Mouse (Mus musculus) thymus, adult 2 months (tissue): ENCODE measurements around the gene Fgd3. TPM values are rescaled to one million over a fixed set of nuclear protein-coding genes. Genes with fewer than 3 reads are reported as not detected.
A peak's percentile ranks its signal among the peaks of the same experiment; 100 is the strongest.

Experiments used
- DNase-seq: peaks from one replicate; pipeline ENCODE4 v3.0.0; 2021
- H3K27ac ChIP-seq: fragments of 200-500 bp; 2 replicates; pipeline ENCODE4 v1.5.1; 2012; ENCODE audit warnings: low read length, control low read depth; ENCODE audit not compliant: control insufficient read depth, insufficient read depth
- H3K27me3 ChIP-seq: fragments of 200-500 bp; 2 replicates; pipeline ENCODE4 v1.6.1; 2012; ENCODE audit warnings: mild to moderate bottlenecking, low read length, moderate library complexity, mixed read lengths; ENCODE audit not compliant: control insufficient read depth, insufficient read depth
- H3K36me3 ChIP-seq: fragments of 200-500 bp; 2 replicates; pipeline ENCODE4 v1.6.1; 2012; ENCODE audit warnings: mild to moderate bottlenecking, low read length, moderate library complexity; ENCODE audit not compliant: control insufficient read depth, insufficient read depth
- H3K4me1 ChIP-seq: fragments of 200-500 bp; replicated peaks from 2 replicates; pipeline ENCODE4 v1.6.1; 2012; ENCODE audit warnings: low read length; ENCODE audit not compliant: control insufficient read depth, insufficient read depth
- H3K4me3 ChIP-seq: fragments of 200-500 bp; 2 replicates; pipeline ENCODE4 v1.5.1; 2012; ENCODE audit warnings: mild to moderate bottlenecking, low read length, control low read depth, moderate library complexity; ENCODE audit not compliant: control insufficient read depth, insufficient read depth
- CTCF ChIP-seq: fragments of 200-500 bp; IDR thresholded peaks from 2 replicates; pipeline ENCODE4 v1.5.1; 2012; ENCODE audit warnings: mild to moderate bottlenecking, control low read depth, low read length, moderate library complexity, borderline replicate concordance; ENCODE audit not compliant: control insufficient read depth, poor library complexity, insufficient read depth; ENCODE audit errors: extremely low read depth
- POLR2A ChIP-seq: fragments of 200-500 bp; IDR thresholded peaks from 2 replicates; pipeline ENCODE4 v1.6.1; 2012; ENCODE audit warnings: mild to moderate bottlenecking, low read length, control low read depth, moderate library complexity; ENCODE audit not compliant: control insufficient read depth, poor library complexity, insufficient read depth; ENCODE audit errors: extremely low read depth
- WGBS: fragments of 180-500 bp; shearing (Covaris S2); methylation state at CpG from one replicate; pipeline ENCODE4 v1.1.7; 2018; 5-methylcytosine and 5-hydroxymethylcytosine counted together
- polyA plus RNA-seq: library from polyadenylated mRNA; depleted of rRNA; stranded (reverse); fragments of >200 nt; gene quantifications from 2 replicates; pipeline ENCODE4 v1.2.3, GENCODE M21; 2012; rRNA removed

Gene Fgd3
- polyA plus RNA-seq, 1 experiment = 19.2 TPM

DNA sequence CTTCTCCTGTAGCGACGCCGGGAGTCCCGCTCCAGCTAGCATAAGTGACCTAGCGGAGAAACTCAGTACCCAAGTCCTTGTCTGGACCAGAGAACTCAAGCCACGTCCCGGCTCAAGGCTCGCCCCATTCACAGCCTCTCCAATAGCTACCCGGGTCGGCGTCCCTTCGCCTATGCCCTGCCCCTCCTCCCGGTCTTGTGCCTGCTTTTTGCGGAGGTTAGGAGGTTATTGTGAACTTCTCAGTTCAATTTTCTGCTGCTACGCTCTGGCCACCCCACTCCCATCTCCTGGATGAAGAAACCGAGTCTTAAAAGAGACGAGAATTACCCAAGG, 103.9 kb downstream of the Fgd3 start:
- 6% methylated on average over 17 of the region's 17 CpGs for WGBS
- H3K4me1 ChIP-seq = peaks cover 20% of the 10 kb centered on the region

DNA sequence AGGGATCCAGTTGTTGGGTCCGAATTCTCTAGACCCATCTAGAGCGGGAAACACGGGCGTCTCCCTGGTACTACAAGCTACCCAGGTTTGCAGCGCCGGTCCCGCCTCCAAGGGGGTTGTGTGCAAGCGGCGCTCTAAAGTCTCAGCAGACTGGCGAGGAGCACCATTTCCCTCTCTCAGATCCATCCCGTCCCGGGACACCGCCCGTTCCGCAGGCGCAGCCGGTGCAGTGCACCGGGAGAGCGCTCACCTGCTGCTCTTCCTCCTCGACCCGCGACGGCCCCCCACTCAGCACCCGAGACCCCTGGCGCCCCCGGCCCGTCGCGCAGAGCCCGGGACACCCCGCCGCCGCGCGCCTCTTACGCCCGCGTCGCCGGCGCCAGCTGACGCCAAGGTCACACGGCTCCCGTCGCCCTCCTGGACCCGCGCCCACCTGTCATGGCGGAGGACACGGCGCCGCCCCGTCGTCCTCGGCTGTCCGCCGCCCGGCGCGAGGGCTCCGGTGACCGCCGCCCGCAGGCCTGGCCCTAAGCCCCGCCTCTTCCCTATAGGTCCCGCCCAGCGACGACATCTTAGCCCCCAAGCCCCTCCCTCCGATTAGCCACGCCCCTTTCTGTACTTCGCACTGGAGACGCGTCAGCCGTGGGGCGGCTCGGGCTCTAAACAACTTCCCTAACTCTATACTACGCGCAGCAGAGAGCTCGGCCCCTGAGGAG, 104.4 kb downstream of the Fgd3 start, which contains the start of gene Card19:
Gene Card19, minus strand, starts transcription at position 534 of the 716 bp plus-strand sequence.
- peaks cover 20% of the 10 kb centered on the region for H3K4me1 ChIP-seq
- H3K27ac ChIP-seq = no peak within 1 kb of the TSS
- peak; percentile 98 for DNase-seq
- H3K27me3 ChIP-seq = no peaks in the 10 kb centered on the region
- peak within 1 kb of the TSS; percentile 68 for H3K4me3 ChIP-seq
- no peaks in the 10 kb centered on the region for H3K36me3 ChIP-seq
- no peak for TF ChIP-seq CTCF
- TF ChIP-seq POLR2A = no peak; the same call in 1 of the 2 replicates
- WGBS = 2% methylated on average over 78 of the region's 78 CpGs

More for the DNA sequence above, 103.9 kb downstream of the Fgd3 start:
- Histone ChIP-seq H3K4me3 (peak overlapping the region; percentile 68), H3K27me3 (no peaks in the 10 kb centered on the region), H3K36me3 (no peaks in the 10 kb centered on the region), H3K27ac (no peak overlapping the region)
- TF ChIP-seq POLR2A (peak; percentile 71; the same call in 1 of the 2 replicates), CTCF (no peak)
- no peak for DNase-seq

DNA sequence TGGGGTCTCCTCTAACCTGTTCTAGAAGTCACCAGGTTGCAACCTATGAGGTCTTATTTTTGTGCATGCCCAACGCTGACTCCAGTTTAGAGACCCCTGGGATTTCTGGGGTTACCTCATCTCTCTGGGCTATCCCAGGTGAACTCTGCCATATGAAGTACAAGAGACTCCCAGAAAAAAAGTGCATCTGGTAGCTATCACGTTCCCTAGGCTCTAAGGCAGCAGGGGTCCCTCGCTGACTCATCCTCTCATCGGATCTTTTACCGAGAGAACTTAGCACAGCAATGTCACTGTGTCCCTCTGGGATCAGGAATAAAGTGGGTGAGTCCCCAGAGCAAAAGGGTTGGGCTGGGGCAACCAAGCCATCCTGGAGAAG, 105.0 kb downstream of the Fgd3 start:
- no peak overlapping the region for H3K27ac ChIP-seq
- no peak for DNase-seq
- H3K4me3 ChIP-seq = peak overlapping the region; percentile 68
- 13% methylated on average over 5 of the region's 5 CpGs for WGBS
- TF ChIP-seq POLR2A = no peak
- TF ChIP-seq CTCF = no peak
- peaks cover 20% of the 10 kb centered on the region for H3K4me1 ChIP-seq
- no peaks in the 10 kb centered on the region for H3K27me3 ChIP-seq
- H3K36me3 ChIP-seq = no peaks in the 10 kb centered on the region

DNA sequence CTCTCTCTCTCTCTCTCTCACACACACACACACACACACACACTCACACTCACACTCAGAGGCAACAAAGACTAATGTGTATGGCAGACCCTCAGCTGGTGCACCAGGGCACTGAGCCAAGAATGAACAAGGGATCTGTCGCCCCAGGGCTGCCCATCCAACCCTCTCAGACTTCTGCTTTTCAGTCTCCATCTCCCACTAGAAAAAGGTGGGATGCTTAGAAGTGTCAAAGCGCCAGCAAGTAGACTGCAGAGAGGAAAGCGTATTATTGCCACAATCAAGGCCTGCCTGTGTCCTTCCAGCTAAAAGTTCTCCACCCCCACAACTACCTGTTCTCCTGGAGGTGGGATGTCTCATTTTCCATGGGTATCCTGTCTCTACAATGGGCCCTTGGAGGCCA, 105.7 kb downstream of the Fgd3 start:
- 79% methylated on average over 3 of the region's 3 CpGs for WGBS
- H3K4me3 ChIP-seq = no peak overlapping the region
- H3K27me3 ChIP-seq = no peaks in the 10 kb centered on the region
- no peaks in the 10 kb centered on the region for H3K36me3 ChIP-seq
- peaks cover 20% of the 10 kb centered on the region for H3K4me1 ChIP-seq
- TF ChIP-seq CTCF = no peak
- no peak for TF ChIP-seq POLR2A
- no peak for DNase-seq
- H3K27ac ChIP-seq = no peak overlapping the region

DNA sequence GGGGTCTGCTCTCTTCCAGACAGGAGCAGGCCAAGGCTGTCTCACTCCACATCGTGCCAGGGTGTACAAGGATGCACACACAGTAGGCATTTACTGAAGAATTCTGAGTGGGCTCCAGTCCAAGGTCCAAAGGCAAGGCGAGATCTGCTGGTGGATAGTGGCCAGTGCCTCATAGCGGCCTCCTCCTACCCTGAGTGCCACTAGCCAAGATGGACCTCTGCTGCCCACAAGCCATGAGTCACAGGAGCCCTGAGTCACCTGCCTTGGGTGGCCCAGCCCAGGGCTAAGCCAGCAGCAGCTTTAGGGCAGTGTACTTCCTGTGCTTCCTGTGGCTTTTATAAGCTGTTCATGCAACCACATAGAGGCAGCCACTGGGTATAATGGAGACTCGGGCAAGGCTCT, 106.6 kb downstream of the Fgd3 start:
- DNase-seq = no peak

DNA sequence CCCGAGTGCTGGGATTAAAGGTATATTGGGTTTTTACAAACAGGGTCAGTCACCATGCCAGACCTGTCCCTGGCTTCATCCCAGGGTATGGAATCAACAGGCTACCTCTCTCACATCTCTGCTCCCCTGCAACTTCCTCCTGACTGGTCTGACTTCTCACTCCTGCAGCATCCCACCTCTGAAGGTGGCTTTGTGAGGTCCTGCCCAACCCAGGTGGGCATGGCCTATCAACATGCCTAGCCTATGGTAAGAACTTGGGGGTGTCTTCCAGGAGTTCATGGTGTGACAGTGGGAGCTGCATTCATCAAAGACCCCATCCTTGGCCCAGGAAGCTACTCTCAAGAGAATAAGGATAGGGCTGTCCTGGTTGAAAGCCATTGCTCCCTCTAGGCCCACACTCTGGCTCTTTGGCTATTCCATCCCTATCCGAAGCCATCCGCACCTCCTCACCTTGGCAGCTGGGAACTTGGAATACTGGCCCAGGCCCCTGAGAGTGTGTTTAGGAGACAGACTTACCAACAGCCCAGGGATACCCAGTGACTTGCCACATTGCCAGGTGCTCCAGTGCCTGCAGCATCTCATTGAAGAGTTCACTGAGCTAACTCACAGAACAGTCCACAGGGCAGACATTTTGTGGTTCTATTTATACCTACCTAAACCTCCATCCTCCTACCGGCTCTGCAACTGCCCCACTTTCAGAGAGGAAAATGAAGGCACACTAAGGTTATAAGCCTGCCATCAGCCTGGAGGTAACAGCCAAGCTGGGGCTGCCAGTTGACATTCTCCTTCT, 107.2 kb downstream of the Fgd3 start:
- H3K36me3 ChIP-seq = no peaks in the 10 kb centered on the region
- peaks cover 20% of the 10 kb centered on the region for H3K4me1 ChIP-seq
- TF ChIP-seq CTCF (no peak), POLR2A (no peak)
- DNase-seq = no peak
- H3K4me3 ChIP-seq = no peak overlapping the region
- 77% methylated on average over 4 of the region's 4 CpGs for WGBS
- H3K27ac ChIP-seq = no peak overlapping the region
- H3K27me3 ChIP-seq = no peaks in the 10 kb centered on the region

More for the DNA sequence above, 106.6 kb downstream of the Fgd3 start:
- no peak overlapping the region for H3K27ac ChIP-seq
- WGBS = 33% methylated on average over 4 of the region's 4 CpGs
- H3K4me1 ChIP-seq = peaks cover 20% of the 10 kb centered on the region
- H3K36me3 ChIP-seq = no peaks in the 10 kb centered on the region
- H3K4me3 ChIP-seq = no peak overlapping the region
- TF ChIP-seq POLR2A (no peak), CTCF (no peak)
- H3K27me3 ChIP-seq = no peaks in the 10 kb centered on the region

Other genes with a start within 250 kb of the Fgd3 start
- 2.3 and 3.9 TPM in 2 replicates for gene Wnk2, start 172.3 kb downstream of the Fgd3 start, polyA plus RNA-seq
- gene Ninj1, start 132.8 kb downstream of the Fgd3 start, polyA plus RNA-seq = 98.1 and 113 TPM in 2 replicates
- gene Card19, start 104.3 kb downstream of the Fgd3 start, polyA plus RNA-seq = 79.1 and 86.2 TPM in 2 replicates
- gene Susd3, start 71.6 kb downstream of the Fgd3 start, polyA plus RNA-seq = 13.1 and 16.2 TPM in 2 replicates
- gene Bicd2, start 21.3 kb upstream of the Fgd3 start, polyA plus RNA-seq = 47.8 and 51.1 TPM in 2 replicates
- 6.7 and 7.1 TPM in 2 replicates for gene Ippk, start 100.9 kb upstream of the Fgd3 start, polyA plus RNA-seq
- not detected in 2 replicates for gene Tes3-ps, start 173.0 kb upstream of the Fgd3 start, polyA plus RNA-seq
- gene Ecm2, start 184.5 kb upstream of the Fgd3 start, polyA plus RNA-seq = 0.66 and 0.84 TPM in 2 replicates
- gene Aspn, start 224.1 kb upstream of the Fgd3 start, polyA plus RNA-seq = 0.13 and 0.24 TPM in 2 replicates